Mouse (Mus musculus): ENCODE results near the gene Cep104.

- no peak for TF ChIP-seq CTCF (IDR thresholded peaks at IDR 0.05; ENCODE audit: low read depth, low read length)
- no peak for TF ChIP-seq TAL1 (conservative IDR thresholded peaks at IDR 0.05; ENCODE audit: low read depth, low read length)
- no peak for TF ChIP-seq GATA1 (IDR thresholded peaks at IDR 0.05; ENCODE audit: borderline replicate concordance, low read length)
These were observed at the start of gene Cep104, which contains the start of gene Dffb for GRCm38 (mm10) chr4:153974431-153975291.
